Mouse (Mus musculus) cerebellum, adult 2 months (tissue): Measurements from ENCODE around the gene Pop5. TPM values are rescaled to one million over a fixed set of nuclear protein-coding genes. Genes with fewer than 3 reads are reported as not detected.
A peak's percentile ranks its signal among the peaks of the same experiment; 100 is the strongest.

Experiments used
- DNase-seq, 2 experiments: peaks; one replicate each; pipeline ENCODE4 v3.0.0; 2021
- H3K27ac ChIP-seq: fragments of 200-500 bp; 2 replicates; pipeline ENCODE4 v1.5.1; 2012; ENCODE audit warnings: low read length, control low read depth, inconsistent platforms; ENCODE audit not compliant: insufficient read depth
- H3K27me3 ChIP-seq: fragments of 200-500 bp; 2 replicates; pipeline ENCODE4 v1.6.1; 2012; ENCODE audit warnings: inconsistent platforms, mild to moderate bottlenecking, low read length, moderate library complexity; ENCODE audit not compliant: control insufficient read depth, insufficient read depth
- H3K4me1 ChIP-seq: fragments of 200-500 bp; 2 replicates; pipeline ENCODE4 v1.6.1; 2011; ENCODE audit warnings: low read length; ENCODE audit not compliant: control insufficient read depth, insufficient read depth
- H3K4me3 ChIP-seq: fragments of 200-500 bp; replicated peaks from 2 replicates; pipeline ENCODE3; 2011; ENCODE audit warnings: mild to moderate bottlenecking, low read depth, low read length, control low read depth; ENCODE audit not compliant: insufficient read depth
- CTCF ChIP-seq: fragments of 200-500 bp; IDR thresholded peaks from 2 replicates; pipeline ENCODE4 v1.5.1; 2011; ENCODE audit warnings: low read depth, mild to moderate bottlenecking, control low read depth, low read length, moderate library complexity, borderline replicate concordance; ENCODE audit not compliant: insufficient read depth
- POLR2A ChIP-seq: fragments of 200-500 bp; IDR thresholded peaks from 2 replicates; pipeline ENCODE4 v1.6.1; 2011; ENCODE audit warnings: low read length, control low read depth, borderline replicate concordance; ENCODE audit not compliant: insufficient read depth
- WGBS: fragments of 180-500 bp; shearing (Covaris S2); methylation state at CpG from one replicate; pipeline ENCODE4 v1.1.7; 2018; 5-methylcytosine and 5-hydroxymethylcytosine counted together
- polyA plus RNA-seq: library from polyadenylated mRNA; depleted of rRNA; stranded (reverse); fragments of >200 nt; gene quantifications from 2 replicates; pipeline ENCODE4 v1.2.3, GENCODE M21; 2012; rRNA removed

The Pop5 gene
- polyA plus RNA-seq = 168 and 177 TPM in 2 replicates

GRCm38 (mm10) chr5:115235786-115236263 lies at the start of gene Pop5:
Gene Pop5 (plus strand): TSS chr5:115235836.
- Histone ChIP-seq H3K27me3 (no peaks in the 10 kb centered on the region), H3K27ac (peak within 1 kb of the TSS; percentile 76), H3K4me1 (no peaks in the 10 kb centered on the region; the same call in 1 of the 2 replicates), H3K4me3 (peak within 1 kb of the TSS; percentile 84)
- 2% methylated on average over 21 of the region's 21 CpGs for WGBS
- TF ChIP-seq POLR2A (peak; percentile 33; the same call in 1 of the 2 replicates), CTCF (peak; percentile 94)
- DNase-seq = peak; percentile 88 to 94

GRCm38 (mm10) chr5:115186371-115187073 lies 49.1 kb upstream of the Pop5 start:
- TF ChIP-seq POLR2A (peak; percentile 7; the same call in 1 of the 2 replicates), CTCF (no peak)
- Histone ChIP-seq H3K4me1 (peaks cover 27% of the 10 kb centered on the region), H3K27ac (peak overlapping the region; percentile 70), H3K27me3 (no peaks in the 10 kb centered on the region), H3K4me3 (peak overlapping the region; percentile 43)
- 27% methylated on average over 17 of the region's 17 CpGs for WGBS
- DNase-seq = peak; percentile 34 to 56

GRCm38 (mm10) chr5:115187188-115188131 lies 48.2 kb upstream of the Pop5 start:
- peaks cover 25% of the 10 kb centered on the region for H3K4me1 ChIP-seq
- DNase-seq = peak; percentile 93 to 97
- H3K27me3 ChIP-seq = no peaks in the 10 kb centered on the region
- peak overlapping the region; percentile 52 for H3K4me3 ChIP-seq
- peak overlapping the region; percentile 79 for H3K27ac ChIP-seq
- 0 out of 2 replicates have a peak, but pooled peaks have one; percentile 11 for TF ChIP-seq POLR2A
- peak; percentile 81 for TF ChIP-seq CTCF
- WGBS = 17% methylated on average over 26 of the region's 26 CpGs

- no peak overlapping the region for H3K27ac ChIP-seq
Measured at GRCm38 (mm10) chr5:115188824-115189223, 46.8 kb upstream of the Pop5 start.

GRCm38 (mm10) chr5:115190081-115190480 lies 45.6 kb upstream of the Pop5 start:
- Histone ChIP-seq H3K4me1 (peaks cover 27% of the 10 kb centered on the region), H3K4me3 (no peak overlapping the region), H3K27ac (no peak overlapping the region), H3K27me3 (no peaks in the 10 kb centered on the region)
- WGBS = 92% methylated on average over 12 of the region's 12 CpGs
- TF ChIP-seq CTCF (no peak), POLR2A (no peak)
- peak in 1 of 2 experiments; percentile 24 for DNase-seq

More at GRCm38 (mm10) chr5:115188824-115189223, 46.8 kb upstream of the Pop5 start:
- Histone ChIP-seq H3K4me3 (no peak overlapping the region), H3K27me3 (no peaks in the 10 kb centered on the region), H3K4me1 (peaks cover 20% of the 10 kb centered on the region)
- DNase-seq = peak; percentile 69 to 73
- peak; percentile 86 for TF ChIP-seq CTCF
- no peak for TF ChIP-seq POLR2A
- 33% methylated on average over 5 of the region's 5 CpGs for WGBS

- peaks cover 21% of the 10 kb centered on the region for H3K4me1 ChIP-seq
- WGBS = 18% methylated on average over 29 of the region's 29 CpGs
Measured at GRCm38 (mm10) chr5:115191880-115192827, 43.5 kb upstream of the Pop5 start.

GRCm38 (mm10) chr5:115192828-115193195 lies 42.8 kb upstream of the Pop5 start:
- H3K4me1 ChIP-seq = peaks cover 15% of the 10 kb centered on the region
- no peaks in the 10 kb centered on the region for H3K27me3 ChIP-seq
- WGBS = 30% methylated on average over 7 of the region's 7 CpGs
- DNase-seq = no peak
- no peak for TF ChIP-seq CTCF
- TF ChIP-seq POLR2A = no peak
- H3K27ac ChIP-seq = peak overlapping the region; percentile 83
- H3K4me3 ChIP-seq = peak overlapping the region; percentile 74

More at GRCm38 (mm10) chr5:115191880-115192827, 43.5 kb upstream of the Pop5 start:
- H3K4me3 ChIP-seq = peak overlapping the region; percentile 74
- H3K27me3 ChIP-seq = no peaks in the 10 kb centered on the region
- H3K27ac ChIP-seq = peak overlapping the region; percentile 83; the same call in 1 of the 2 replicates
- no peak for TF ChIP-seq CTCF
- no peak for TF ChIP-seq POLR2A
- peak; percentile 57 to 63 for DNase-seq
